Comparison of ENCODE assay signal across 40 mouse cellular contexts in genomic region chr1:93808871-93809270, GRCm38 (mm10). TPM values are rescaled to one million over a fixed set of nuclear protein-coding genes. Genes with fewer than 3 reads are reported as not detected.
"Had no signal": no experiment of that assay in that cellular context is flagged by ENCODE, and none has a peak within 500 bp of the region (broad histone marks: within the 10 kb centered on the region; RNA-seq: fewer than 3 reads in every experiment).

No protein-coding gene starts in this region.

- ATAC-seq: liver, embryonic 12.5 days; liver, postnatal 0 days; lung, postnatal 0 days; midbrain, embryonic 13.5 days; midbrain, embryonic 15.5 days; midbrain, embryonic 16.5 days had no signal

- H3K27me3 ChIP-seq: limb, embryonic 12.5 days; limb, embryonic 13.5 days; limb, embryonic 15.5 days; liver, embryonic 12.5 days; liver, embryonic 13.5 days; liver, embryonic 15.5 days; lung, embryonic 15.5 days; megakaryocyte, embryonic 14.5 days; midbrain, embryonic 12.5 days; midbrain, embryonic 13.5 days; midbrain, embryonic 15.5 days had no signal

- DNase-seq: left cerebral cortex, postnatal 4 days; liver; liver, embryonic 13.5 days; liver, postnatal 0 days; lung, adult 18-20 months; lung, adult 2 months; lung, embryonic 14.5 days; lung, postnatal 10 days; lung, postnatal 14 days; lung, postnatal 36 days; lung, postnatal 4 days; midbrain, embryonic 14.5 days had no signal

- H3K9ac ChIP-seq: limb, embryonic 12.5 days; limb, embryonic 13.5 days; limb, embryonic 15.5 days; liver, embryonic 12.5 days; liver, embryonic 13.5 days; liver, embryonic 14.5 days; liver, embryonic 15.5 days; liver, postnatal 0 days; lung, embryonic 14.5 days; lung, embryonic 15.5 days; midbrain, embryonic 12.5 days; midbrain, embryonic 13.5 days; midbrain, embryonic 15.5 days had no signal

- H3K4me2 ChIP-seq: limb, embryonic 12.5 days; limb, embryonic 13.5 days; limb, embryonic 15.5 days; liver, embryonic 11.5 days; liver, embryonic 12.5 days; liver, embryonic 13.5 days; liver, embryonic 15.5 days; lung, embryonic 14.5 days; lung, embryonic 15.5 days; midbrain, embryonic 11.5 days; midbrain, embryonic 12.5 days; midbrain, embryonic 13.5 days; midbrain, embryonic 15.5 days had no signal

- H3K9me3 ChIP-seq: limb, embryonic 10.5 days; limb, embryonic 12.5 days; limb, embryonic 13.5 days; limb, embryonic 15.5 days; liver, embryonic 12.5 days; liver, embryonic 13.5 days; liver, embryonic 15.5 days; lung, embryonic 15.5 days; megakaryocyte, embryonic 14.5 days; midbrain, embryonic 10.5 days; midbrain, embryonic 12.5 days; midbrain, embryonic 13.5 days; midbrain, embryonic 15.5 days had no signal

- H3K4me3 ChIP-seq: limb, embryonic 10.5 days; limb, embryonic 12.5 days; limb, embryonic 13.5 days; limb, embryonic 15.5 days; liver, embryonic 12.5 days; liver, embryonic 13.5 days; liver, embryonic 15.5 days; lung, embryonic 15.5 days; megakaryocyte, embryonic 14.5 days; midbrain, embryonic 10.5 days; midbrain, embryonic 12.5 days; midbrain, embryonic 13.5 days; midbrain, embryonic 15.5 days; myocyte had no signal

- H3K27ac ChIP-seq: limb, embryonic 10.5 days; limb, embryonic 12.5 days; limb, embryonic 13.5 days; limb, embryonic 15.5 days; liver, embryonic 12.5 days; liver, embryonic 13.5 days; liver, embryonic 14.5 days; liver, embryonic 15.5 days; lung, embryonic 15.5 days; macrophage; midbrain, embryonic 10.5 days; midbrain, embryonic 12.5 days; midbrain, embryonic 13.5 days; midbrain, embryonic 15.5 days had no signal

RNA-seq across cellular contexts. Expression of gene Gal3st2, which starts 52.2 kb away (rescaled TPM):
- total RNA-seq: left cerebral cortex, postnatal 10 days; left cerebral cortex, postnatal 4 days; megakaryocyte progenitor cell, adult 5-6 weeks; megakaryocyte, adult 5-6 weeks; megakaryocyte-erythroid progenitor cell, adult 5-6 weeks; midbrain, postnatal 0 days; monocyte, adult 5-6 weeks had no signal
- polyA plus RNA-seq: limb, embryonic 10.5 days; limb, embryonic 13.5 days; limb, embryonic 15.5 days; liver, adult 2 months; liver, embryonic 11.5 days; liver, embryonic 12.5 days; liver, embryonic 13.5 days; liver, embryonic 14.5 days; liver, embryonic 15.5 days; liver, embryonic 16.5 days; lung, embryonic 14.5 days; midbrain, embryonic 10.5 days; midbrain, embryonic 11.5 days; midbrain, embryonic 12.5 days; midbrain, embryonic 13.5 days; midbrain, embryonic 15.5 days; midbrain, embryonic 16.5 days; midbrain, postnatal 0 days; neural tube, embryonic 11.5 days had no signal
